Mouse (Mus musculus): Measurements from ENCODE around the gene Ccna2.
A peak's percentile ranks its signal among the peaks of the same experiment; 100 is the strongest.

Gene Ccna2

GRCm38 (mm10) chr3:36532738-36533137 is 39.2 kb downstream of the Ccna2 start:
- no peak for DNase-seq

- DNase-seq = peak; percentile 65
Measured at GRCm38 (mm10) chr3:36531979-36532542, 39.9 kb downstream of the Ccna2 start.

- no peak for DNase-seq
Measured at GRCm38 (mm10) chr3:36531242-36531641, 40.7 kb downstream of the Ccna2 start.

GRCm38 (mm10) chr3:36530781-36531180 is 41.2 kb downstream of the Ccna2 start:
- no peak for DNase-seq

GRCm38 (mm10) chr3:36530345-36530744 is 41.6 kb downstream of the Ccna2 start:
- no peak for DNase-seq

GRCm38 (mm10) chr3:36524466-36524865 is 47.5 kb downstream of the Ccna2 start:
- no peak for DNase-seq

GRCm38 (mm10) chr3:36522137-36522536 is 49.8 kb downstream of the Ccna2 start:
- DNase-seq = no peak

- DNase-seq = peak; percentile 65
Measured at GRCm38 (mm10) chr3:36521073-36522060, 50.6 kb downstream of the Ccna2 start, which contains the start of gene Gm11549. Gene Gm11549, minus strand, starts transcription at chr3:36521813.

- no peak for DNase-seq
Measured at GRCm38 (mm10) chr3:36516196-36516595, 55.8 kb downstream of the Ccna2 start.

Data from embryo, embryonic 11 days (tissue).